Comparison of ENCODE assay signal across 12 mouse cellular contexts in genomic region chr4:55242331-55242730, GRCm38 (mm10).
"Had no signal": no experiment of that assay in that cellular context is flagged by ENCODE, and none has a peak within 500 bp of the region (broad histone marks: within the 10 kb centered on the region; RNA-seq: fewer than 3 reads in every experiment).

No protein-coding gene starts in this region.

- DNase-seq: kidney, postnatal 4 days; liver; liver, embryonic 13.5 days; lung, embryonic 14.5 days; right cerebral cortex, adult 18-20 months; right cerebral cortex, postnatal 14 days; right cerebral cortex, postnatal 4 days; thymus, adult 2 months; thymus, postnatal 14 days; thymus, postnatal 4 days had no signal

- ATAC-seq: lung, postnatal 0 days; midbrain, embryonic 15.5 days had no signal
